Mouse (Mus musculus): ENCODE measurements around the gene Gm42417. TPM values are rescaled to one million over a fixed set of nuclear protein-coding genes. Genes with fewer than 3 reads are reported as not detected.

Gm42417 gene
- total RNA-seq, 2 experiments from 2014 or later: 93.9 to 209 TPM

GRCm38 (mm10) chr1:36529274-36529673 lies 10.0 kb downstream of the Gm42417 start:
- intact Hi-C loops (cut with DNase I): no loop called here
- no peak for DNase-seq

GRCm38 (mm10) chr1:36528351-36528750 lies 10.9 kb downstream of the Gm42417 start:
- intact Hi-C loops (cut with DNase I): no loop called here
- no peak for DNase-seq

- intact Hi-C loops (cut with DNase I): no loop called here
- DNase-seq: no peak
Observed at GRCm38 (mm10) chr1:36526903-36527302, 12.3 kb downstream of the Gm42417 start.

- intact Hi-C loops (cut with DNase I): no loop called here
- DNase-seq: no peak
Observed at GRCm38 (mm10) chr1:36525774-36526173, 13.5 kb downstream of the Gm42417 start.

- intact Hi-C loops (cut with DNase I): no loop called here
- DNase-seq: no peak
Observed at GRCm38 (mm10) chr1:36524058-36524457, 15.2 kb downstream of the Gm42417 start.

GRCm38 (mm10) chr1:36523332-36524013 lies 15.8 kb downstream of the Gm42417 start:
- intact Hi-C loops (cut with DNase I): no loop called here
- DNase-seq: no peak

GRCm38 (mm10) chr1:36522210-36522609 lies 17.0 kb downstream of the Gm42417 start:
- DNase-seq: no peak
- intact Hi-C loops (cut with DNase I): no loop called here

- intact Hi-C loops (cut with DNase I): no loop called here
- DNase-seq: no peak
Observed at GRCm38 (mm10) chr1:36519626-36520025, 19.6 kb downstream of the Gm42417 start.

- no peak for DNase-seq
- intact Hi-C loops (cut with DNase I): no loop called here
Observed at GRCm38 (mm10) chr1:36518259-36518658, 21.0 kb downstream of the Gm42417 start.

- DNase-seq: peak in 1 of 2 experiments; percentile 4
- intact Hi-C loops (cut with DNase I): loop anchor here (5.0 kb wide), 1 partner anchor 146 kb away; the partner anchor contains the start of gene Kansl3
Observed at GRCm38 (mm10) chr1:36513718-36514117, 25.5 kb downstream of the Gm42417 start.

- intact Hi-C loops (cut with DNase I): loop anchor here (5.0 kb wide), 1 partner anchor 146 kb away; the partner anchor contains the start of gene Kansl3
- peak in 1 of 2 experiments; percentile 10 for DNase-seq
Observed at GRCm38 (mm10) chr1:36513310-36513709, 25.9 kb downstream of the Gm42417 start.

GRCm38 (mm10) chr1:36512966-36513280 lies 26.3 kb downstream of the Gm42417 start:
- intact Hi-C loops (cut with DNase I): loop anchor here (5.0 kb wide), 1 partner anchor 146 kb away; the partner anchor contains the start of gene Kansl3
- no peak for DNase-seq

GRCm38 (mm10) chr1:36512089-36512965 lies 26.9 kb downstream of the Gm42417 start:
- DNase-seq: peak; percentile 36 to 64
- intact Hi-C loops (cut with DNase I): loop anchor here (5.0 kb wide), 1 partner anchor 145 kb away; the partner anchor contains the start of gene Kansl3

GRCm38 (mm10) chr1:36511289-36512021 lies 27.8 kb downstream of the Gm42417 start, which contains the start of gene Cnnm3:
Cnnm3 (plus strand) TSS chr1:36511867.
- intact Hi-C loops (cut with DNase I): loop anchor here (2.0 to 5.0 kb wide), 2 partner anchors 39 to 144 kb away; partner anchors contain the start of gene Kansl3
- peak; percentile 100 for DNase-seq

GRCm38 (mm10) chr1:36508238-36508637 lies 31.0 kb downstream of the Gm42417 start:
- no peak for DNase-seq

GRCm38 (mm10) chr1:36501261-36501660 lies 38.0 kb downstream of the Gm42417 start:
- intact Hi-C loops (cut with DNase I): no loop called here

More at GRCm38 (mm10) chr1:36508238-36508637, 31.0 kb downstream of the Gm42417 start:
- intact Hi-C loops (cut with DNase I): no loop called here

GRCm38 (mm10) chr1:36497312-36497711 lies 41.9 kb downstream of the Gm42417 start:
- intact Hi-C loops (cut with DNase I): no loop called here
- DNase-seq: no peak

More at GRCm38 (mm10) chr1:36501261-36501660, 38.0 kb downstream of the Gm42417 start:
- peak; percentile 78 to 89 for DNase-seq

GRCm38 (mm10) chr1:36496719-36497118 lies 42.5 kb downstream of the Gm42417 start:
- intact Hi-C loops (cut with DNase I): no loop called here
- no peak for DNase-seq

GRCm38 (mm10) chr1:36493299-36493698 lies 45.9 kb downstream of the Gm42417 start:
- intact Hi-C loops (cut with DNase I): loop anchor here (2.0 to 5.0 kb wide), 3 partner anchors 51 to 168 kb away; partner anchors contain the start of gene Kansl3
- no peak for DNase-seq

- peak; percentile 59 to 70 for DNase-seq
- intact Hi-C loops (cut with DNase I): loop anchor here (2.0 to 5.0 kb wide), 3 partner anchors 50 to 168 kb away; partner anchors contain the start of gene Kansl3
Observed at GRCm38 (mm10) chr1:36492416-36493139, 46.7 kb downstream of the Gm42417 start.

Data from heart, postnatal 36 days (tissue).